Mouse (Mus musculus) megakaryocyte, embryonic 14.5 days (primary cell): ENCODE measurements around the gene Oas2.

Experiments
- FLI1 ChIP-seq: IDR thresholded peaks from 2 replicates; pipeline ENCODE4 v1.6.1; 2012; ENCODE audit warnings: low read length, inconsistent platforms, mixed read lengths
- GATA1 ChIP-seq: IDR thresholded peaks from 3 replicates; pipeline ENCODE4 v1.6.1; 2012; ENCODE audit warnings: mixed read lengths, low read length, inconsistent platforms, borderline replicate concordance

DNA sequence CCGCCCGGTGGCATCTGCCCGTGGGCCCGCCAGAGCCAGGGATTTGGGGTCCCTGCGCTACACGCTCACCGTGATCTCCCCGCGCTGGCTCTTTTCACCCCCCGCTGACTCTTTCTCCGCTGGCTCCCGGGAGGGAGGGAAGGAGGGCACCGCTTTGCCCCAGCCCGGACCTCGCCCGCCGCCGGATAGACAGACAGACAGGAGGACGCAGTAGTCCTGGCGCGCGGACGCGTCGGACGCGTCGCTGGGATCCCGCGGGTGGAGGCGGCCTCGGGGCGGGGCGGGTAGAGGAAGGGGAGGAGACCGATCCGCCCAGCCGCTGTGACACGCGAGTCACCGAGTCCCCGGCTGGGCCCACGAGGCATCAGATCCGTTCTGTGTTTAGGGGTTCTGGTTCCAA is 38.2 kb downstream of the Oas2 start:
- TF ChIP-seq GATA1, result no peak
- no peak for TF ChIP-seq FLI1
